Comparison of ENCODE assay signal across 7 mouse cellular contexts in the genomic region with DNA sequence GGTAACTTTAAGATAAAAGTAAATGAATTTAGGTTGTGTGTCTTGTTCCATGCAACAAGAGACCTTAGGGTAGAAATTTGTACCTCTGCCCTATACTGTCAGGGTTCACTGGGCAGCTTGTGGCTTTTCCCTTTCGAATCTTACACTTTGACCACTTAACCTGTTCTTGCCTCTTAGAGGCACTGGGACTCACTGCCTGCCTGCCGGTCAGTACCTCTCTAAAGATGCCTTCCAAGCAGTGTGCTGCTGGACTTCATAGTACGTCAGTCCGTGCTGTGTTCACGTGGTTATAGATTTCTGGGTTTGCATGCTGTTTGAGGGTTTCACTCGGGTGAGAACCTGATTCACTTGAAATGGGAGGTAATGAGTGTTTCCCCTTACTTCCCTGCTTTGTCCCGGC. TPM values are rescaled to one million over a fixed set of nuclear protein-coding genes. Genes with fewer than 3 reads are reported as not detected.
DNase-seq lines count a peak whose midpoint lies in the region; ATAC-seq and TF ChIP-seq lines count a peak whose summit lies in the region.

No protein-coding gene starts in this region.

- peak; percentile 7 for DNase-seq in thymus, adult 2 months
- no peak for DNase-seq in thymus, postnatal 10 days (ENCODE audit: low spot score in 2 of 2)
- DNase-seq in hindbrain, embryonic 10.5 days (ENCODE audit: low spot score): no peak
- DNase-seq in layer of hippocampus, postnatal 25 days (ENCODE audit: extremely low spot score in 1 of 2, low spot score in 1 of 2): no peak
- no peak for DNase-seq in adrenal gland, postnatal 14 days

- no peak overlapping the region for H3K4me3 ChIP-seq in thymus, adult 2 months (ENCODE audit: control insufficient read depth, insufficient read depth, low read length)
- peak overlapping the region; percentile 62 for H3K4me3 ChIP-seq in hindbrain, embryonic 10.5 days
- H3K4me3 ChIP-seq in limb, embryonic 13.5 days: peak overlapping the region; percentile 54
- peak overlapping the region; percentile 1; the same call in 1 of the 2 replicates for H3K4me3 ChIP-seq in olfactory bulb, adult 2 months (ENCODE audit: insufficient read depth, low read depth, low read length)

- peak; percentile 45 for ATAC-seq in limb, embryonic 13.5 days (ENCODE audit: low FRiP score, low read depth)

- peak overlapping the region; percentile 70 for H3K9ac ChIP-seq in limb, embryonic 13.5 days

- H3K36me3 ChIP-seq in thymus, adult 2 months (ENCODE audit: control insufficient read depth, insufficient read depth, low read length): no peaks in the 10 kb centered on the region
- no peaks in the 10 kb centered on the region for H3K36me3 ChIP-seq in hindbrain, embryonic 10.5 days
- H3K36me3 ChIP-seq in limb, embryonic 13.5 days: no peaks in the 10 kb centered on the region

- TF ChIP-seq CTCF in thymus, adult 2 months (IDR thresholded peaks at IDR 0.05; ENCODE audit: borderline replicate concordance, control insufficient read depth, extremely low read depth, insufficient read depth, low read length, poor library complexity): no peak
- no peak for TF ChIP-seq CTCF in olfactory bulb, adult 2 months (IDR thresholded peaks at IDR 0.05; ENCODE audit: insufficient read depth, low read depth, low read length)

- peak overlapping the region; percentile 83 for H3K27ac ChIP-seq in thymus, adult 2 months (ENCODE audit: control insufficient read depth, insufficient read depth, low read length)
- H3K27ac ChIP-seq in hindbrain, embryonic 10.5 days: peak overlapping the region; percentile 89
- peak overlapping the region; percentile 63 for H3K27ac ChIP-seq in limb, embryonic 13.5 days
- peak overlapping the region; percentile 88 for H3K27ac ChIP-seq in olfactory bulb, adult 2 months (ENCODE audit: insufficient read depth, low read depth, low read length)

- no peaks in the 10 kb centered on the region for H3K9me3 ChIP-seq in hindbrain, embryonic 10.5 days
- H3K9me3 ChIP-seq in limb, embryonic 13.5 days: no peaks in the 10 kb centered on the region

- WGBS in thymus, adult 2 months: 20% methylated on average over 7 of the region's 7 CpGs
- 21% methylated on average over 7 of the region's 7 CpGs for WGBS in hindbrain, embryonic 10.5 days
- WGBS in limb, embryonic 13.5 days: 17% methylated on average over 7 of the region's 7 CpGs
- WGBS in olfactory bulb, adult 2 months: 3% methylated on average over 7 of the region's 7 CpGs

- peaks cover 11% of the 10 kb centered on the region for H3K4me1 ChIP-seq in thymus, adult 2 months (replicated peaks; ENCODE audit: control insufficient read depth, insufficient read depth, low read length)
- peaks cover 25% of the 10 kb centered on the region for H3K4me1 ChIP-seq in hindbrain, embryonic 10.5 days (replicated peaks)
- H3K4me1 ChIP-seq in limb, embryonic 13.5 days: peaks cover 20% of the 10 kb centered on the region
- H3K4me1 ChIP-seq in olfactory bulb, adult 2 months (ENCODE audit: control insufficient read depth, insufficient read depth, low read length): peaks cover 23% of the 10 kb centered on the region

- TF ChIP-seq POLR2A in thymus, adult 2 months (IDR thresholded peaks at IDR 0.05; ENCODE audit: control insufficient read depth, extremely low read depth, insufficient read depth, low read length, poor library complexity): no peak
- no peak for TF ChIP-seq POLR2A in olfactory bulb, adult 2 months (IDR thresholded peaks at IDR 0.05; ENCODE audit: insufficient read depth, low read depth, low read length)

- H3K27me3 ChIP-seq in thymus, adult 2 months (ENCODE audit: control insufficient read depth, insufficient read depth, low read length): no peaks in the 10 kb centered on the region
- 0 out of 2 replicates have a peak, but pooled peaks cover 3% of the 10 kb centered on the region for H3K27me3 ChIP-seq in hindbrain, embryonic 10.5 days (ENCODE audit: insufficient read depth, poor library complexity, severe bottlenecking)
- H3K27me3 ChIP-seq in limb, embryonic 13.5 days: no peaks in the 10 kb centered on the region

- H3K4me2 ChIP-seq in limb, embryonic 13.5 days (replicated peaks): peak overlapping the region; percentile 76

RNA-seq across cellular contexts. Expression of a gene that starts 22.7 kb away (rescaled TPM):
- polyA plus RNA-seq in thymus, adult 2 months (2012; rRNA removed): 12.9 and 13.6 TPM in 2 replicates
- polyA plus RNA-seq in hindbrain, embryonic 10.5 days (2016; fragmentation: Nextera tagmentation; extraction: Ambion mirVana): 8.6 and 13.1 TPM in 2 replicates
- 10.6 and 11.9 TPM in 2 replicates for polyA plus RNA-seq in limb, embryonic 13.5 days (2015; fragmentation: Nextera tagmentation; extraction: Ambion mirVana)
- polyA plus RNA-seq in olfactory bulb, adult 2 months (2012; ENCODE audit: insufficient read depth, insufficient read length, low replicate concordance, missing spikeins): not detected in 2 replicates
- 10 to 100 TPM; 45.3 to 52.1 TPM for total RNA-seq in layer of hippocampus, postnatal 25 days (2021)
- 80.4 and 93.0 TPM in 2 replicates for total RNA-seq in adrenal gland, postnatal 14 days (2021)
